Mouse (Mus musculus): ENCODE data around the gene Aff4.

DNA sequence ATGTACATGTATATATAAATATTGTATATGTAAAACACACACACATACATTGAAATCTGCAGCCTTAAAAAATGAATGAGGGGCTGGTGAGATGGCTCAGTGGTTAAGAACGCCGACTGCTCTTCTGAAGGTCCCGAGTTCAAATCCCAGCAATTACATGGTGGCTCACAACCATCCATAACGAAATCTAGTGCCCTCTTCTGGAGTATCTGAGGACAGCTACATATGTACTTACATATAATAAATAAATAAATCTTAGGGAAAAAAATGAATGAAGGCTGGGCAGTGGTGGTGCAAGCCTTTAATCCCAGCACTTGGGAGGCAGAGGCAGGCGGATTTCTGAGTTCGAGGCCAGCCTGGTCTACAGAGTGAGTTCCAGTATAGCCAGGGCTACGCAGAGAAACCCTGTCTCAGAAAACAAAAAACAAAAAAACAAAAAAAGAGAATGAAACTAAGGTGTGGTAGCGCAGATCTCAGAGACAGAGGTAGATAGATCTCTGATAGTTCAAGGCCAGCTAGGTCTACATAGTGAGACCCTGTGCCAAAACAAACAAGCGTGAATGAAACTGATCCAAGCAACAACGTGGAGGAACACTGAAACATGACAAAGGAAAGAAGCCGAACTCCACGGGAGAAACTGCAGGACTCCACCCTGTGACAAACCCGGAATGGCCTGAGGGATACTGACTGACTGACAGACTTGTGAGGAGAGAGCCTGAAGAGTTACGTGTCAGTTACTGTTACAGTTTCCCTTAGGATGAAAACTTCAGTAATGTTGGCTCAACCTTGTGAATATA, 46.4 kb upstream of the Aff4 start:
- TF ChIP-seq MAFK (IDR thresholded peaks at IDR 0.05; ENCODE audit: insufficient read depth, low read depth, low read length): no peak
- TF ChIP-seq ZC3H11A (IDR thresholded peaks at IDR 0.05; ENCODE audit: borderline replicate concordance, low read depth, low read length): no peak
- TF ChIP-seq HCFC1 (IDR thresholded peaks at IDR 0.05; ENCODE audit: borderline replicate concordance, insufficient read depth, low read length): no peak
- no peak for TF ChIP-seq ZNF384 (IDR thresholded peaks at IDR 0.05; ENCODE audit: low read depth, low read length)
